In genomic region chr1:121372656-121373055, GRCm38 (mm10) we compare ENCODE assay signal across 17 mouse cellular contexts.
"Had no signal": no experiment of that assay in that cellular context is flagged by ENCODE, and none has a peak within 500 bp of the region (broad histone marks: within the 10 kb centered on the region; RNA-seq: fewer than 3 reads in every experiment).

No protein-coding gene starts in this region.

- DNase-seq: cerebellum, adult 2 months; cerebellum, adult 8-10 months; cerebellum, adult 9-10 months; cerebellum, adult 9-11 months; cerebellum, postnatal 10 days; cerebellum, postnatal 14 days; cerebellum, postnatal 25 days; cerebellum, postnatal 36 days; embryo, embryonic 11 days; forebrain, postnatal 0 days; gastrocnemius, adult 2 months; gastrocnemius, postnatal 10 days; gastrocnemius, postnatal 14 days; gastrocnemius, postnatal 25 days; gastrocnemius, postnatal 36 days; heart, adult 18-20 months; heart, adult 2 months had no signal
